Mouse (Mus musculus): ENCODE measurements around the gene Prlhr.

Prlhr gene

DNA sequence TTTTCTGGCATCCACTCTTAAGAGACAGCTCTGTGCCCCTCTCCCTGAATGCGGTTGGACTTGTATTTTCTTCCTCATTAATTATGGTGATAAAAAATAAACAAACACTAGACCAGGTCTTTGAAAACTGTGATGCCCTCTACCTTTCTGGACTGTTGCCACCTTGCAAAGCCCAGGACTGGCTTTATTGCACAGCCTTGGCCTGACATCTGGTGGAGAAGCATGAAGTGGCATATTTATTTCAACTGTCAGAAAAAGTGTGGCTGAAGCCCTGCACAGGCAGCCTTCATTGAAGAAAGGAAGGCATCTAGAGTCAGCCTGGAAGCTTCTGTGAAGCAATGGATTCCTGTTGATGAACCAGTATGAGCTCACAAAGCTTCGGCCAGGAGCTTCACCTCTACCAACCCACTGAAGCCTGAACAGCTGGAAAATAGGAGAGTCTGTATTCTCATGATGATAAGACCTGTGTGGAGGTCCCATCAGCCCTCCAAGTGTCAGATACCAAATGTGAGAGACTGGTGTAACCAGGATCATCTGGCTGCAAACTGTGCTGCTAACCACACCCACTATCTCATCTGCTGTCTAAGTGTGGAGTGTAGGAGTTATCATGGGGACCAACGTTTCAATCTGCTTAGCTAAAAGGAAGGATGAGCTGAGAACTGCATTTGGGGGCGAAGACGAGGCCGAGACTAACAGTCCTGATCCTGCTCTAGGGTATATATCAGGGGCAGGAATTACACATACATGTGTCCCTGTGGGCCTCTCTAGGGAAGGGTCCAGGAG, 35.6 kb downstream of the Prlhr start:
- DNase-seq (ENCODE audit: low read depth) = no peak

DNA sequence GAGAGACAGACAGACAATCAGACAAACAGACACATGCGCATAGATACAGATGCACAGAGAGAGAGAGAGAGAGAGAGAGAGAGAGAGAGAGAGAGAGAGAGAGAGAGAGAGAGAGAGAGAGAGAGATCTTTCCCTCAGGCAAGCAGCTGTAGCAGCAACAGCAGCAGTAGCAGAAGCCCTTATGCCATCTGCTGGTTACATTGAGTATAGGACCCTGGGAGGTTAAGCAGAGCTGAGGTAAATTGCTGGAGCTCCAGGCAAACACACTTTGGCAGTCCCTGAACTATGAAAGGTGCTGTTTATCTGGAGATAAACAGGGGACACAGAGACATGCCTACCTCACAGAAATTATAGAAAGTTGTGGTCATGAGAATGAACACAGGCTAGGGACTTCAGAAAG, 50.5 kb downstream of the Prlhr start:
- no peak for DNase-seq (ENCODE audit: low read depth)

All from c-Kit-positive CD71-negative TER-119-negative erythroid progenitor cells, embryonic 14.5 days (primary cell).